Mouse (Mus musculus) colon, adult 2 months (tissue): ENCODE measurements around the gene Gstm4. TPM values are rescaled to one million over a fixed set of nuclear protein-coding genes. Genes with fewer than 3 reads are reported as not detected.

Experiments used
- polyA plus RNA-seq: library from polyadenylated mRNA; depleted of rRNA; stranded (reverse); fragments of >200 nt; gene quantifications from 2 replicates; pipeline ENCODE4 v1.2.3, GENCODE M21; 2012; rRNA removed

The Gstm4 gene
- 12.6 and 14.9 TPM in 2 replicates for polyA plus RNA-seq

DNA sequence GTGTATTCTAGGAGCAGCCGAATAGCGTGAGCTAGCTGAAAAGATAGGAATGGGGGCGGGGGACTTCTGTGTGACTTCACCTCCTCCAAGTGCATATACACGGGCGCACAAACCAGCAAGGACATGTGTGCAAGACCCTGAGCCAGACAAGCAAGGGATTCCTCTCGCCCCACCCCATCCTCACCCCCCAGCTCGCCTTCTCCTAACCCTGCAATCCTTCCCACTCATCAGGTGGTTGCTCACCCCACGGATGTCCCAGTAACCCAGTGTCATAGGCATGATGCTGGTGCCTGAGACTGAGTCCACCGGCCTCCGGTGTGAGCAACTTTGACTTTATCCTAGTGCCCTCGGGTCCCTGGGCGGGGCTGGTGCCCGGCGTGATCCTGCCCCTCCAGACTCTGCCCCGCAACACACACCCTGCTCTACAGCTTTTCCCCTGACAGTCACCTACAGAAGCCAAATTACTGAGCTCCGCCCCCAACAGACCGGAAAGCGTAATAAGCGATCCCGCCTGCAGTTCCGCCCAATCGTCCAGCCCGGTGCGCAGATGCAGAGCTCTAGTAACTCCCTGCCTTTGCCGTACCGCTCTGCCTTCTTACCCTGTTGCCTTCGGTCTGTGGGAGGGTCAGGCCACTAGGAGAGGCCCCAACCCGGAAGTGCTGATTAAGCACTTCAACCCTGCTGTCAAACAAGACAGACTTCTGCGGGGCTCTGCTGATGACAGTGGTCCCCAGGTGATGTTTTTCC lies at the start of gene Gstm4:
TSS of gene Gstm4 (minus strand) at position 501 of the 747 bp plus-strand sequence.

DNA sequence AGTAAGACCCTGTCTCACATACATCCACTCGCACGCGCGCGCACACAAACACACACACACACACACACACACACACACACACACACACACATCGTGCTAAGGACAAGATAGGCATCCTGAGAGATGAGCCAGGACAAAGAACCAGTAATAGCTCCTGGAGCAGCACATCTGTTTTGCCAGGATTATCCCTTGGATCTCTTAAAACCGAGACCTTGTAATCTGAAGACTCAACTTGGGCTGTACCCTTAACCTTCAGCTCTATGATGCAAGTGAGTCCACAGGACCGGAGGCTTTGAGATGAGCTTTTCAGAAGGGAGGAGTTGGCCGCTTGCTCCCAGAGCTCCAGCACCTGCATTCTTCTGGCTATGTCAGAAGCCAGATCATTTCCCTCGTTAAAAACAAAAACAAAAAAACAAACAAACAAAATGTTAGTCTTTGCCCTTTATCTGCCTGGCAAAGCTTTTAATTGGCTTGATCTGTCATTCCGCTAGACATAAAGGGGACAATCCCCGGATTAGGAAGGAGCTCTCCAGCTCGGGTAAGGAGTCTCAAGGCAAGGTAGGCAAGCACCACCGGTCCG lies 47.9 kb upstream of the Gstm4 start, which contains the start of gene Gnat2:
TSS of gene Gnat2 (plus strand) at position 254 of the 580 bp plus-strand sequence.

DNA sequence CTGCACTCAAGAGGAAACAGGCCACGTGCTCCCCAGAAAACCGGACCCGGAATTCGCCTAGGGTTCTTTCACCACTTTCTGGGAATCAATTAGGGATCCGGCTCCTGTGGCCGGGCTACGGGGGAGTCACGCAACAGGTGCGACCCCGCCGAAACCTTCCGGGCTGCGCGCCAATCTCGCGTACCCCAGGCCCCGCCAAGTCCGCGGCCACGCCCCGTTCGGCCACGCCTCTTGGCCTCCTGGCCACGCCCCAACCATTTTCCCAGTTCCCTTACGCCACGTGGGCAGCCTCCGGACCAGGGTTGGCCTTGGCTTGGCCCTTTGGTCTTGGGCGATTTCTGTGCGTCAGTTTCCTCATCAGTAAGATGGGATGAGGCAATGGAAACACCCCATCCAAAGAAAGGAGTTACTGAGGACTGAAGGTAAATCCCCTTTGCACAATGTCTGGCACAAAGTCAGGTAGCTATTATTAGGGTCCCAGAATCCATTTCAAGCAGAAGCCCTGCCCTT lies 41.8 kb upstream of the Gstm4 start, which contains the start of gene Ampd2:
TSS of gene Ampd2 (minus strand) at position 182 of the 510 bp plus-strand sequence.

DNA sequence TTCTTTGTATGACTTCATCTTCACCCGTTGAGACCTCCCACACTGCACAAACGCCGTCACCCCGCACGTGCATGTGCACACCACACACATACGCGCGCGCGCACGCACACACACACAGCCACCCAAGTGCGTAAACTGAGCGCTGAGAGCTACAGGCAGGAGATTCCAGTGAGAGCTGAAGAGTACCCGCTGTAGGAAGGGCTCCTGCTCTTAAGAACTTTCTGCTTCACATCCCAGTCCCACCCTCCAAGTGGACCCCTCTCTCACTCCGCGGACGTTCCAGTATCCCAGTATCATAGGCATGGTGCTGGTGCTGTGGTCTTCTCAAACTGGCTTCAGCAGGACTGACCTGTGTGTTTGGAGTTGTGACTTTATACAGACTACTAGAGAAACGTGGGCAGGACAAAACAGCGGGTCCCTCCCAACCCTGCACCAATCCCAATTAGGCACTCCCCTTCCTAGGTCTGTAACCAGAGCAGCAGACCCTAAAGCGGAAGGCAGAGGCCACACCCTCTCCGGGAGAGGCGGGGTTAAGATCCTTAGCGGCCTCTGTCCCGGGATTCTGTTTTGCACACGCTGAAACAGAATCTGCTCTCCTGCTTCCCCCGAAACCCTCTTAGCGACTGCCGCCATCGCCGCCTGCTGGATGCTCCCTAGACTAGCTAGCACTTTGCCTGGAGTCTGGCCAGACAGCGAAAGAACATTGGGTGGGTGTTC lies 27.1 kb downstream of the Gstm4 start, which contains the start of gene Gstm1:
TSS of gene Gstm1 (minus strand) at position 501 of the 717 bp plus-strand sequence.

Other genes starting within 250 kb of the Gstm4 start
- gene Eps8l3, start 167.7 kb downstream of the Gstm4 start, polyA plus RNA-seq, result 190 and 210 TPM in 2 replicates
- gene Gstm5, start 149.1 kb downstream of the Gstm4 start, polyA plus RNA-seq, result 22.4 and 26.3 TPM in 2 replicates
- 10.9 and 11.1 TPM in 2 replicates for gene Gstm7, start 113.1 kb downstream of the Gstm4 start, polyA plus RNA-seq
- 7.4 and 10.8 TPM in 2 replicates for gene Gstm6, start 101.1 kb downstream of the Gstm4 start, polyA plus RNA-seq
- gene Gstm3, start 75.6 kb downstream of the Gstm4 start, polyA plus RNA-seq, result 36.5 and 50.1 TPM in 2 replicates
- gene Gstm2, start 58.4 kb downstream of the Gstm4 start, polyA plus RNA-seq, result 102 and 107 TPM in 2 replicates
- gene Gstm1, start 26.9 kb downstream of the Gstm4 start, polyA plus RNA-seq, result 766 and 864 TPM in 2 replicates
- 141 and 154 TPM in 2 replicates for gene Ampd2, start 41.8 kb upstream of the Gstm4 start, polyA plus RNA-seq
- gene Gnat2, start 47.9 kb upstream of the Gstm4 start, polyA plus RNA-seq, result 2.2 and 2.3 TPM in 2 replicates
- 15.0 and 19.4 TPM in 2 replicates for gene Gnai3, start 101.3 kb upstream of the Gstm4 start, polyA plus RNA-seq
- gene Gpr61, start 110.0 kb upstream of the Gstm4 start, polyA plus RNA-seq, result 0.07 and 0.09 TPM in 2 replicates
- gene Amigo1, start 141.4 kb upstream of the Gstm4 start, polyA plus RNA-seq, result 34.4 and 35.8 TPM in 2 replicates
- 10.4 and 13.1 TPM in 2 replicates for gene Cyb561d1, start 156.3 kb upstream of the Gstm4 start, polyA plus RNA-seq
- gene Atxn7l2, start 166.0 kb upstream of the Gstm4 start, polyA plus RNA-seq, result 5.9 and 7.4 TPM in 2 replicates
- gene Sypl2, start 181.8 kb upstream of the Gstm4 start, polyA plus RNA-seq, result 0.66 and 0.67 TPM in 2 replicates
- gene Psma5, start 212.0 kb upstream of the Gstm4 start, polyA plus RNA-seq, result 22.6 and 23.4 TPM in 2 replicates
- gene Sort1, start 239.2 kb upstream of the Gstm4 start, polyA plus RNA-seq, result 105 and 121 TPM in 2 replicates